Mouse (Mus musculus): ENCODE measurements around the gene Prom1.

DNA sequence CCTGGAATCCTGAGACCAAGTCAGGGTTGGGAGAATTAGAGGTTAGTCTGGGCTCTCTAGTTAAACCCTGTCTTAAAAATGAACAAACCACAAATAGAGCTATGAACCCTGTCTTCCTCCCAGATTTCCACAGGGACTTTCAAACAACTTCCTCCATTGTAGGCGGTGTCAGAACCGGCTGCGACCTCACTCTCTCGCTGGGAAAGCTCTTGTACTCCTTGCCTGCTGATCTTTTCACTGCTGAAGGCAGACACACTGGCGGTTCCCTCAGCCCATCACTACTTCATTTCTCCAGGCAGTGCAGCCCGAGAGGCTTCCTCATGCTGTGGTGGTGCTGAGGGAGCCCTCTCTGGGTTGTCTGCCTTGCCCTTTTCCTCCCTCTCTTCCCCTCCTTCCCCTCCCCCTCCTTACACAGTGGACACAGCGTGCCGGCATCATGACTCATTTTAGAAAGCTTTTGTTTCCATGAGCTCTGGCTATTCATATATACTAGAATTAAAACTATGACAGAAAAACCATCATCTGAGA, 153.0 kb downstream of the Prom1 start:
- TF ChIP-seq EP300 (IDR thresholded peaks at IDR 0.05; ENCODE audit: low read depth) (no peak), CTCF (IDR thresholded peaks at IDR 0.05; ENCODE audit: low read depth) (no peak)
